ENCODE assay signal across 26 mouse cellular contexts in the genomic region with DNA sequence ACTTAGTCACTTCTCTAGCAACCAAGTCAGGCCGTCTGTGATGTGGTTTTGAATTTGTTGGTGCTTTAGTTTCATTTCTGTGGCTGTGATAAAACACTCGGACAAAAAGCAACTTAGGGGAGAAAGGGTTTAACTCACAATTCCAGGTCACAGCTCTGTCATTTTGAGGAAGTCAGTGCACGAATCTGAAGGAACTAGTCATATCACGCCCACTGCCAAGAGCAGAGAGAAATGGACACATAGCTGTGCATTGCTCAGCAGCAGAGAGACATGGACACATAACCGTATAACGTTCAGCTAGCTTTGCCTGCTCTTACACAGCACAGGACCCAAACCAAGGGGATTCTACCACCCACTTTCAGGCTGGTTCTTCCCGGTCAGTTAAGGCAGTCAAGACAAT. TPM values are rescaled to one million over a fixed set of nuclear protein-coding genes. Genes with fewer than 3 reads are reported as not detected.
DNase-seq lines count a peak whose midpoint lies in the region; ATAC-seq and TF ChIP-seq lines count a peak whose summit lies in the region.
"Had no signal": no experiment of that assay in that cellular context is flagged by ENCODE, and none has a peak within 500 bp of the region (broad histone marks: within the 10 kb centered on the region; RNA-seq: fewer than 3 reads in every experiment).

No protein-coding gene starts in this region.

- H3K36me3 ChIP-seq in MEL (ENCODE audit: control insufficient read depth in 1 of 2, insufficient read depth in 2 of 2, low read length in 2 of 2) (peaks cover 0 to 6% of the 10 kb centered on the region in 2 experiments; a peak in 2 of 4 replicates), macrophage (ENCODE audit: inconsistent target) (no peaks in the 10 kb centered on the region)
- H3K36me3 ChIP-seq: embryonic facial prominence, embryonic 15.5 days; forebrain, embryonic 10.5 days; heart, embryonic 15.5 days; hindbrain, embryonic 10.5 days; hindbrain, embryonic 15.5 days had no signal

- WGBS in macrophage (ENCODE audit: missing documents) = 57% methylated on average over 7 of the region's 7 CpGs

- ATAC-seq in monocyte, adult 5-6 weeks (replicated peaks; ENCODE audit: insufficient number of reproducible peaks, low FRiP score, low TSS enrichment, poor library complexity, severe bottlenecking) = peak; percentile 74
- ATAC-seq: forebrain, embryonic 14.5 days had no signal

- TF ChIP-seq EP300 in MEL (IDR thresholded peaks at IDR 0.05; ENCODE audit: low read depth in 1 of 2, low read length in 2 of 2) = 0 out of 4 replicates have a peak, but pooled peaks of 1 of the 2 experiments have one; percentile 23

- no peak for TF ChIP-seq CTCF in MEL (IDR thresholded peaks at IDR 0.05 in 2 of 3, conservative IDR thresholded peaks at IDR 0.05 in 1 of 3; ENCODE audit: control insufficient read depth in 1 of 3, insufficient read depth in 1 of 3, low read depth in 2 of 3, low read length in 3 of 3, poor library complexity in 1 of 3, severe bottlenecking in 1 of 3)

- H3K4me1 ChIP-seq in MEL (ENCODE audit: control insufficient read depth in 1 of 2, insufficient read depth in 2 of 2, low read length in 2 of 2) = peaks cover 0 to 7% of the 10 kb centered on the region in 2 experiments; a peak in 3 of 4 replicates
- H3K4me1 ChIP-seq: hindbrain, embryonic 15.5 days had no signal

- no peak for TF ChIP-seq POLR2A in MEL (IDR thresholded peaks at IDR 0.05; ENCODE audit: control insufficient read depth in 1 of 2, insufficient read depth in 1 of 2, low read depth in 1 of 2, low read length in 2 of 2, poor library complexity in 1 of 2)

- H3K27me3 ChIP-seq in MEL (ENCODE audit: control insufficient read depth in 1 of 2, insufficient read depth in 2 of 2, low read length in 2 of 2) = no peaks in the 10 kb centered on the region
- H3K27me3 ChIP-seq: embryonic facial prominence, embryonic 15.5 days; heart, embryonic 15.5 days; hindbrain, embryonic 15.5 days had no signal

- H3K9me3 ChIP-seq in MEL (replicated peaks; ENCODE audit: insufficient read depth, low read length) = no peaks in the 10 kb centered on the region
- H3K9me3 ChIP-seq: embryonic facial prominence, embryonic 15.5 days; heart, embryonic 15.5 days; hindbrain, embryonic 15.5 days had no signal

- peak; percentile 58 for DNase-seq in heart, adult 11 months
- no peak for DNase-seq in heart, postnatal 14 days
- DNase-seq in MEL (ENCODE audit: low read depth, low spot score) = peak; percentile 53
- no peak for DNase-seq in kidney, adult 18-20 months
- DNase-seq in thymus, postnatal 0 days (ENCODE audit: low spot score) = no peak
- DNase-seq in Muller cell, postnatal 12 days (ENCODE audit: inconsistent ontology term) = no peak
- DNase-seq: adrenal gland, postnatal 10 days; cerebellum, adult 11 months; cerebellum, adult 8-10 months; cerebellum, postnatal 14 days; embryo, embryonic 11 days; gastrocnemius, postnatal 36 days; heart, adult 2 months had no signal

- no peak overlapping the region for H3K4me3 ChIP-seq in MEL (ENCODE audit: control insufficient read depth in 1 of 2, insufficient read depth in 1 of 2, low read depth in 2 of 2, low read length in 2 of 2)
- H3K4me3 ChIP-seq in macrophage (ENCODE audit: inconsistent target) = no peak overlapping the region
- H3K4me3 ChIP-seq: embryonic facial prominence, embryonic 15.5 days; erythroblast, embryonic 14.5 days; forebrain, embryonic 10.5 days; heart, adult 2 months; heart, embryonic 15.5 days; hindbrain, embryonic 10.5 days; hindbrain, embryonic 15.5 days had no signal

- peaks cover 6% of the 10 kb centered on the region; the same call in 1 of the 2 replicates for H3K79me2 ChIP-seq in MEL (ENCODE audit: control insufficient read depth, insufficient read depth, low read length, poor library complexity)
- no peaks in the 10 kb centered on the region; the same call in 1 of the 2 replicates for H3K79me2 ChIP-seq in macrophage (ENCODE audit: inconsistent target)

- H3K9ac ChIP-seq in MEL (ENCODE audit: control insufficient read depth, low read depth, low read length, poor library complexity, severe bottlenecking) = no peak overlapping the region
- H3K9ac ChIP-seq: embryonic facial prominence, embryonic 15.5 days; heart, embryonic 15.5 days; hindbrain, embryonic 15.5 days had no signal

- no peak for TF ChIP-seq RAD21 in MEL (IDR thresholded peaks at IDR 0.05; ENCODE audit: low read depth, low read length)

- intact Hi-C loops in heart, postnatal 14 days (cut with DNase I) = no loop called here

- H3K27ac ChIP-seq in MEL (ENCODE audit: control insufficient read depth, low read depth, low read length) (no peak overlapping the region), macrophage (peak overlapping the region; percentile 21; the same call in 1 of the 2 replicates)
- H3K27ac ChIP-seq: embryonic facial prominence, embryonic 15.5 days; forebrain, embryonic 10.5 days; heart, adult 2 months; heart, embryonic 15.5 days; hindbrain, embryonic 10.5 days; hindbrain, embryonic 15.5 days had no signal

TF ChIP-seq in MEL, 35 proteins besides CTCF, POLR2A, EP300 and RAD21:
- TF ChIP-seq MXI1 (IDR thresholded peaks at IDR 0.05; ENCODE audit: low read depth, low read length) (no peak), TCF12 (IDR thresholded peaks at IDR 0.05; ENCODE audit: low read depth, low read length) (no peak), MAFK (IDR thresholded peaks at IDR 0.05; ENCODE audit: borderline replicate concordance, low read depth, low read length) (no peak), JUND (IDR thresholded peaks at IDR 0.05; ENCODE audit: low read depth, low read length) (no peak), RCOR1 (IDR thresholded peaks at IDR 0.05; ENCODE audit: low read depth, low read length) (no peak), SMC3 (IDR thresholded peaks at IDR 0.05; ENCODE audit: low read depth, low read length) (no peak), NELFE (IDR thresholded peaks at IDR 0.05; ENCODE audit: low read depth, low read length) (no peak), KAT2A (conservative IDR thresholded peaks at IDR 0.05; ENCODE audit: low read depth, low read length) (no peak), GATA1 (IDR thresholded peaks at IDR 0.05; ENCODE audit: low read depth, low read length) (no peak)

RNA-seq across cellular contexts. Expression of a gene that starts 4.3 kb away (rescaled TPM):
- 1 to 10 TPM; 3.7 to 5.1 TPM for total RNA-seq in heart, postnatal 14 days (2021)
- 17.6 and 21.7 TPM in 2 replicates for total RNA-seq in MEL (2012; rRNA removed)
- polyA plus RNA-seq in MEL (2012; ENCODE audit: insufficient read depth in 1 of 2, insufficient read length in 2 of 2, low read depth in 1 of 2, low replicate concordance in 2 of 2, missing spikeins in 1 of 2) = 10 to 100 TPM in 1 of 2 experiments, not detected in 1; 27.5 TPM
- total RNA-seq in macrophage (2018; cell fraction: chromatin; rRNA removed) = 10 to 100 TPM in 12 of 26 experiments, 1 to 10 TPM in 12, under 1 TPM in 2; 0.56 to 30.2 (median 8.8) TPM
- total RNA-seq in macrophage (2018; cell fraction: cytosol; rRNA removed) = 10 to 100 TPM in 16 of 26 experiments, 1 to 10 TPM in 10; 4.5 to 24.4 (median 12.2) TPM
- total RNA-seq in macrophage (2018; cell fraction: nucleus; rRNA removed) = 10 to 100 TPM in 12 of 26 experiments, 1 to 10 TPM in 14; 1.8 to 42.8 (median 9.8) TPM
- 10.8 to 12.0 TPM (median 11.9 TPM) in 3 replicates for polyA plus RNA-seq in macrophage (2018)
- total RNA-seq in monocyte, adult 5-6 weeks (2017) = 7.2 to 9.7 TPM (median 9.6 TPM) in 3 replicates
- 29.6 and 34.4 TPM in 2 replicates for polyA plus RNA-seq in thymus, postnatal 0 days (2015; fragmentation: Nextera tagmentation; extraction: Ambion mirVana)

RNA-seq across cellular contexts. Expression of a gene that starts 13.0 kb away (rescaled TPM):
- total RNA-seq in heart, postnatal 14 days (2021) = under 1 TPM in 1 of 2 experiments, not detected in 1; 0.07 TPM
- not detected in 2 replicates for total RNA-seq in MEL (2012; rRNA removed)
- under 1 TPM in 1 of 2 experiments, not detected in 1; 0.06 TPM for polyA plus RNA-seq in MEL (2012; ENCODE audit: insufficient read depth in 1 of 2, insufficient read length in 2 of 2, low read depth in 1 of 2, low replicate concordance in 2 of 2, missing spikeins in 1 of 2)
- not detected for total RNA-seq in macrophage (2018; cell fraction: chromatin; rRNA removed)
- total RNA-seq in macrophage (2018; cell fraction: cytosol; rRNA removed) = not detected
- total RNA-seq in macrophage (2018; cell fraction: nucleus; rRNA removed) = not detected
- polyA plus RNA-seq in macrophage (2018) = not detected in 3 replicates
- total RNA-seq in monocyte, adult 5-6 weeks (2017) = not detected in 3 replicates
- 0.06 and 0.07 TPM in 2 replicates for polyA plus RNA-seq in thymus, postnatal 0 days (2015; fragmentation: Nextera tagmentation; extraction: Ambion mirVana)
- total RNA-seq: CH12.LX; common myeloid progenitor, adult 5-6 weeks; heart, postnatal 25 days had no signal
- polyA plus RNA-seq: forebrain, embryonic 10.5 days; forebrain, embryonic 14.5 days; heart, embryonic 11.5 days; heart, embryonic 15.5 days; hindbrain, embryonic 15.5 days had no signal

Comparison
In these comparisons a context has a peak if more than half of its experiments do, and no peak if none do; other contexts are left out.
1. DNase-seq: peak in heart, adult 11 months (single experiment) and MEL (single experiment); none in heart, postnatal 14 days (0 of 2), kidney, adult 18-20 months (single experiment), thymus, postnatal 0 days (single experiment) and Muller cell, postnatal 12 days (single experiment).